Mouse (Mus musculus) forebrain, embryonic 13.5 days (tissue): ENCODE results near the gene Exoc3l4. TPM values are rescaled to one million over a fixed set of nuclear protein-coding genes. Genes with fewer than 3 reads are reported as not detected.

ENCODE experiments used
- ATAC-seq: fragments of 200-750 bp; cut with Nextera tagmentation; 2 replicates; pipeline ENCODE4 v1.8.0; 2017
- H3K27ac ChIP-seq: fragments of 300-500 bp; sonication (generic); 2 replicates; pipeline ENCODE4 v1.5.1; 2015; ENCODE audit warnings: inconsistent platforms, mild to moderate bottlenecking, moderate library complexity
- H3K27me3 ChIP-seq: fragments of 300-500 bp; sonication (generic); 2 replicates; pipeline ENCODE4 v1.6.1; 2015; ENCODE audit warnings: mild to moderate bottlenecking, inconsistent platforms
- H3K36me3 ChIP-seq: fragments of 300-500 bp; sonication (generic); 2 replicates; pipeline ENCODE4 v1.6.1; 2015; ENCODE audit warnings: mild to moderate bottlenecking, inconsistent platforms; ENCODE audit not compliant: poor library complexity, severe bottlenecking
- H3K4me1 ChIP-seq: fragments of 300-500 bp; sonication (generic); 2 replicates; pipeline ENCODE4 v1.6.1; 2015; ENCODE audit warnings: inconsistent platforms
- H3K4me2 ChIP-seq: fragments of 300-500 bp; sonication (generic); 2 replicates; pipeline ENCODE4 v1.6.1; 2015; ENCODE audit warnings: inconsistent platforms, mild to moderate bottlenecking, moderate library complexity
- H3K4me3 ChIP-seq: fragments of 300-500 bp; sonication (generic); 2 replicates; pipeline ENCODE4 v1.5.1; 2015; ENCODE audit warnings: mild to moderate bottlenecking, inconsistent platforms
- H3K9ac ChIP-seq: fragments of 300-500 bp; sonication (generic); 2 replicates; pipeline ENCODE4 v1.6.1; 2015; ENCODE audit warnings: mild to moderate bottlenecking, inconsistent platforms
- H3K9me3 ChIP-seq: fragments of 300-500 bp; sonication (generic); replicated peaks from 2 replicates; pipeline ENCODE4 v1.6.1; 2016; ENCODE audit warnings: inconsistent platforms
- WGBS: fragments of 180-500 bp; shearing (Covaris S2); methylation state at CpG from one replicate; pipeline ENCODE4 v1.1.7; 2015; 5-methylcytosine and 5-hydroxymethylcytosine counted together
- polyA plus RNA-seq: library from polyadenylated mRNA; unstranded; fragments of >200 nt; fragmentation: Nextera tagmentation; extraction: Ambion mirVana; gene quantifications from 2 replicates; pipeline ENCODE4 v1.2.1, GENCODE M21; 2015

Exoc3l4 gene
- polyA plus RNA-seq = 1.2 and 2.3 TPM in 2 replicates

- Histone ChIP-seq H3K36me3 (no peaks in the 10 kb centered on the region), H3K4me1 (peaks cover 19% of the 10 kb centered on the region), H3K4me3 (no peak within 1 kb of the TSS), H3K4me2 (peak within 1 kb of the TSS; percentile 47), H3K27ac (no peak within 1 kb of the TSS), H3K9ac (0 out of 2 replicates have a peak within 1 kb of the TSS, but pooled peaks have one; percentile 17), H3K27me3 (peaks cover 20% of the 10 kb centered on the region), H3K9me3 (no peaks in the 10 kb centered on the region)
- WGBS = 3% methylated on average over 17 of the region's 17 CpGs
- no peak for ATAC-seq
Measured at GRCm38 (mm10) chr12:111416921-111417779, at the start of gene Exoc3l4. Gene Exoc3l4 (plus strand): TSS chr12:111417017.

GRCm38 (mm10) chr12:111367065-111367464, 49.8 kb upstream of the Exoc3l4 start:
- no peak overlapping the region for H3K4me3 ChIP-seq
- WGBS = 89% methylated on average over 7 of the region's 7 CpGs

GRCm38 (mm10) chr12:111370249-111370648, 46.6 kb upstream of the Exoc3l4 start:
- ATAC-seq = no peak

More at GRCm38 (mm10) chr12:111367065-111367464, 49.8 kb upstream of the Exoc3l4 start:
- Histone ChIP-seq H3K4me2 (no peak overlapping the region), H3K9ac (no peak overlapping the region), H3K36me3 (no peaks in the 10 kb centered on the region), H3K4me1 (peaks cover 23% of the 10 kb centered on the region), H3K27me3 (no peaks in the 10 kb centered on the region), H3K9me3 (no peaks in the 10 kb centered on the region), H3K27ac (no peak overlapping the region)
- ATAC-seq = no peak

GRCm38 (mm10) chr12:111371905-111372304, 44.9 kb upstream of the Exoc3l4 start:
- Histone ChIP-seq H3K36me3 (no peaks in the 10 kb centered on the region), H3K27ac (no peak overlapping the region), H3K4me1 (peaks cover 51% of the 10 kb centered on the region), H3K27me3 (no peaks in the 10 kb centered on the region), H3K4me2 (no peak overlapping the region), H3K9ac (no peak overlapping the region), H3K9me3 (no peaks in the 10 kb centered on the region), H3K4me3 (no peak overlapping the region)
- ATAC-seq = no peak
- 87% methylated on average over 7 of the region's 7 CpGs for WGBS

More at GRCm38 (mm10) chr12:111370249-111370648, 46.6 kb upstream of the Exoc3l4 start:
- no peak overlapping the region for H3K9ac ChIP-seq
- H3K27ac ChIP-seq = no peak overlapping the region
- H3K9me3 ChIP-seq = no peaks in the 10 kb centered on the region
- no peaks in the 10 kb centered on the region for H3K27me3 ChIP-seq
- no peaks in the 10 kb centered on the region for H3K36me3 ChIP-seq
- 55% methylated on average over 4 of the region's 4 CpGs for WGBS
- no peak overlapping the region for H3K4me2 ChIP-seq
- H3K4me3 ChIP-seq = no peak overlapping the region
- peaks cover 36% of the 10 kb centered on the region for H3K4me1 ChIP-seq

GRCm38 (mm10) chr12:111373411-111373810, 43.4 kb upstream of the Exoc3l4 start:
- no peaks in the 10 kb centered on the region for H3K27me3 ChIP-seq
- no peak overlapping the region for H3K27ac ChIP-seq
- peaks cover 51% of the 10 kb centered on the region for H3K4me1 ChIP-seq
- no peaks in the 10 kb centered on the region for H3K36me3 ChIP-seq
- no peak overlapping the region for H3K4me2 ChIP-seq
- no peak overlapping the region for H3K9ac ChIP-seq
- H3K9me3 ChIP-seq = no peaks in the 10 kb centered on the region
- ATAC-seq = no peak
- 87% methylated on average over 6 of the region's 6 CpGs for WGBS
- H3K4me3 ChIP-seq = no peak overlapping the region

- Histone ChIP-seq H3K4me3 (no peak overlapping the region), H3K4me2 (peak overlapping the region; percentile 87), H3K9me3 (no peaks in the 10 kb centered on the region), H3K27ac (no peak overlapping the region), H3K4me1 (peaks cover 45% of the 10 kb centered on the region), H3K36me3 (no peaks in the 10 kb centered on the region), H3K9ac (no peak overlapping the region), H3K27me3 (no peaks in the 10 kb centered on the region)
- WGBS = 81% methylated on average over 10 of the region's 10 CpGs
- no peak for ATAC-seq
Measured at GRCm38 (mm10) chr12:111374727-111375126, 42.1 kb upstream of the Exoc3l4 start.

GRCm38 (mm10) chr12:111375559-111375958, 41.3 kb upstream of the Exoc3l4 start:
- ATAC-seq = no peak
- Histone ChIP-seq H3K4me1 (peaks cover 38% of the 10 kb centered on the region), H3K9me3 (no peaks in the 10 kb centered on the region), H3K4me3 (peak overlapping the region; percentile 96), H3K36me3 (no peaks in the 10 kb centered on the region), H3K9ac (peak overlapping the region; percentile 96), H3K27ac (no peak overlapping the region), H3K27me3 (no peaks in the 10 kb centered on the region), H3K4me2 (peak overlapping the region; percentile 87)
- 77% methylated on average over 12 of the region's 12 CpGs for WGBS

- Histone ChIP-seq H3K27ac (no peak overlapping the region), H3K9me3 (no peaks in the 10 kb centered on the region), H3K4me3 (peak overlapping the region; percentile 96), H3K27me3 (no peaks in the 10 kb centered on the region), H3K36me3 (no peaks in the 10 kb centered on the region), H3K4me1 (peaks cover 37% of the 10 kb centered on the region), H3K4me2 (peak overlapping the region; percentile 87), H3K9ac (peak overlapping the region; percentile 96)
- 45% methylated on average over 6 of the region's 6 CpGs for WGBS
- no peak for ATAC-seq
Measured at GRCm38 (mm10) chr12:111376053-111376452, 40.8 kb upstream of the Exoc3l4 start.

- Histone ChIP-seq H3K27ac (peak overlapping the region; percentile 91), H3K9ac (peak overlapping the region; percentile 96), H3K4me2 (peak overlapping the region; percentile 87), H3K36me3 (no peaks in the 10 kb centered on the region), H3K9me3 (no peaks in the 10 kb centered on the region), H3K4me3 (peak overlapping the region; percentile 96), H3K27me3 (no peaks in the 10 kb centered on the region), H3K4me1 (peaks cover 37% of the 10 kb centered on the region)
- WGBS = under 1% methylated on average over 49 of the region's 49 CpGs
- no peak; the same call in none of the 2 replicates for ATAC-seq
Measured at GRCm38 (mm10) chr12:111376826-111377331, 39.9 kb upstream of the Exoc3l4 start.

- H3K27me3 ChIP-seq = no peaks in the 10 kb centered on the region
- H3K4me2 ChIP-seq = peak within 1 kb of the TSS; percentile 87
- under 1% methylated on average over 74 of the region's 94 CpGs for WGBS
- H3K9me3 ChIP-seq = no peaks in the 10 kb centered on the region
- peak within 1 kb of the TSS; percentile 96 for H3K9ac ChIP-seq
- ATAC-seq = peak; percentile 97
- peaks cover 37% of the 10 kb centered on the region for H3K4me1 ChIP-seq
- H3K4me3 ChIP-seq = peak within 1 kb of the TSS; percentile 96
- H3K27ac ChIP-seq = peak within 1 kb of the TSS; percentile 91
- no peaks in the 10 kb centered on the region for H3K36me3 ChIP-seq
Measured at GRCm38 (mm10) chr12:111377376-111377973, 39.3 kb upstream of the Exoc3l4 start, which contains the start of gene Cdc42bpb. Gene Cdc42bpb (minus strand): TSS chr12:111377718.

- H3K9ac ChIP-seq = peak overlapping the region; percentile 96
- peak overlapping the region; percentile 87 for H3K4me2 ChIP-seq
- under 1% methylated on average over 32 of the region's 32 CpGs for WGBS
- no peaks in the 10 kb centered on the region for H3K36me3 ChIP-seq
- no peaks in the 10 kb centered on the region for H3K9me3 ChIP-seq
- no peaks in the 10 kb centered on the region for H3K27me3 ChIP-seq
- peaks cover 37% of the 10 kb centered on the region for H3K4me1 ChIP-seq
- ATAC-seq = peak; percentile 79
- peak overlapping the region; percentile 96 for H3K4me3 ChIP-seq
- H3K27ac ChIP-seq = peak overlapping the region; percentile 91
Measured at GRCm38 (mm10) chr12:111377986-111378490, 38.8 kb upstream of the Exoc3l4 start.

GRCm38 (mm10) chr12:111378812-111379211, 38.0 kb upstream of the Exoc3l4 start:
- no peak for ATAC-seq
- peak overlapping the region; percentile 91; the same call in 1 of the 2 replicates for H3K27ac ChIP-seq
- peak overlapping the region; percentile 87 for H3K4me2 ChIP-seq
- peak overlapping the region; percentile 96 for H3K9ac ChIP-seq
- no peaks in the 10 kb centered on the region for H3K36me3 ChIP-seq
- no peaks in the 10 kb centered on the region for H3K9me3 ChIP-seq
- 76% methylated on average over 12 of the region's 12 CpGs for WGBS
- H3K4me1 ChIP-seq = peaks cover 37% of the 10 kb centered on the region
- no peaks in the 10 kb centered on the region for H3K27me3 ChIP-seq
- peak overlapping the region; percentile 96 for H3K4me3 ChIP-seq
